Mouse (Mus musculus): ENCODE data around the gene Wdfy3. TPM values are rescaled to one million over a fixed set of nuclear protein-coding genes. Genes with fewer than 3 reads are reported as not detected.

The Wdfy3 gene
- polyA plus RNA-seq, 1 experiment from 2014 or later, result 15.3 TPM

- Histone ChIP-seq H3K4me3 (ENCODE audit: low read depth, low read length) (no peak overlapping the region), H3K4me2 (ENCODE audit: low read length) (no peak overlapping the region), H3K9me3 (replicated peaks; ENCODE audit: control insufficient read depth, low read length) (no peaks in the 10 kb centered on the region), H3K27ac (ENCODE audit: low read depth, low read length) (no peak overlapping the region), H3K9ac (ENCODE audit: low read length) (no peak overlapping the region), H3K4me1 (ENCODE audit: control insufficient read depth, insufficient read depth, low read length) (no peaks in the 10 kb centered on the region), H3K27me3 (replicated peaks; ENCODE audit: control insufficient read depth, insufficient read depth, low read length) (no peaks in the 10 kb centered on the region), H3K36me3 (ENCODE audit: control insufficient read depth, insufficient read depth, low read length) (peaks cover 37% of the 10 kb centered on the region)
- 90% methylated on average over 16 of the region's 16 CpGs for WGBS
- no peak for ATAC-seq
- no peak for DNase-seq (ENCODE audit: low spot score)
Observed at GRCm38 (mm10) chr5:101954393-101955340, 115.1 kb downstream of the Wdfy3 start.

GRCm38 (mm10) chr5:101951918-101952317 is 117.8 kb downstream of the Wdfy3 start:
- Histone ChIP-seq H3K4me1 (ENCODE audit: control insufficient read depth, insufficient read depth, low read length) (no peaks in the 10 kb centered on the region), H3K36me3 (ENCODE audit: control insufficient read depth, insufficient read depth, low read length) (peaks cover 47% of the 10 kb centered on the region), H3K27me3 (replicated peaks; ENCODE audit: control insufficient read depth, insufficient read depth, low read length) (no peaks in the 10 kb centered on the region), H3K9ac (ENCODE audit: low read length) (no peak overlapping the region), H3K9me3 (replicated peaks; ENCODE audit: control insufficient read depth, low read length) (no peaks in the 10 kb centered on the region), H3K4me3 (ENCODE audit: low read depth, low read length) (no peak overlapping the region), H3K4me2 (ENCODE audit: low read length) (no peak overlapping the region), H3K27ac (ENCODE audit: low read depth, low read length) (no peak overlapping the region)
- 82% methylated on average over 1 of the region's 1 CpGs for WGBS
- ATAC-seq (no peak), DNase-seq (ENCODE audit: low spot score) (no peak)

GRCm38 (mm10) chr5:101949323-101949722 is 120.4 kb downstream of the Wdfy3 start:
- H3K36me3 ChIP-seq (ENCODE audit: control insufficient read depth, insufficient read depth, low read length), result peaks cover 50% of the 10 kb centered on the region

DNA sequence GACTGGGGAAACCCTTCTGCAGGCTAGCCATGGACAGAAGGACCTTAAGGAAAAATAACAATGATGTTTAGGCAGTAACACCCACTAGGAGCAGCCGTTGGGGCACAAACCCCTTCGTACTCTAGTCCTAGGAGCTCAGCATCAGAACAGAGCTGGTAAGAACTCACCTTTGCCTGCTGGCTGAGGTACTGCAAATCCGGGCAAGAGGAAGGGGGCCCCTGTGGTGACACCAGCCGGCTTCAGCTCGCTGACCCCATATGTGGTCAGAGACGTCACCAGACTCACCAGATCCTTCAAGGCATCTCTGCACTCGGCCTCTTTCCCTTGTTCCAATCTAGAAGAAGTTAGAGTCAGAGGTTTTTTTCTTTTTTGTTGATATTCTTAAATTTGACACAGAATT is 121.1 kb downstream of the Wdfy3 start:
- Histone ChIP-seq H3K36me3 (ENCODE audit: control insufficient read depth, insufficient read depth, low read length) (peaks cover 56% of the 10 kb centered on the region), H3K27ac (ENCODE audit: low read depth, low read length) (no peak overlapping the region), H3K27me3 (replicated peaks; ENCODE audit: control insufficient read depth, insufficient read depth, low read length) (no peaks in the 10 kb centered on the region), H3K4me1 (ENCODE audit: control insufficient read depth, insufficient read depth, low read length) (no peaks in the 10 kb centered on the region), H3K9ac (ENCODE audit: low read length) (no peak overlapping the region), H3K4me3 (ENCODE audit: low read depth, low read length) (no peak overlapping the region), H3K4me2 (ENCODE audit: low read length) (no peak overlapping the region), H3K9me3 (replicated peaks; ENCODE audit: control insufficient read depth, low read length) (no peaks in the 10 kb centered on the region)
- DNase-seq (ENCODE audit: low spot score) (no peak), ATAC-seq (no peak)
- 98% methylated on average over 7 of the region's 7 CpGs for whole genome bisulfite sequencing

More at GRCm38 (mm10) chr5:101949323-101949722, 120.4 kb downstream of the Wdfy3 start:
- DNase-seq (ENCODE audit: low spot score), result no peak
- no peak for ATAC-seq
- Histone ChIP-seq H3K9ac (ENCODE audit: low read length) (no peak overlapping the region), H3K4me2 (ENCODE audit: low read length) (no peak overlapping the region), H3K27ac (ENCODE audit: low read depth, low read length) (no peak overlapping the region), H3K4me1 (ENCODE audit: control insufficient read depth, insufficient read depth, low read length) (no peaks in the 10 kb centered on the region), H3K4me3 (ENCODE audit: low read depth, low read length) (no peak overlapping the region), H3K27me3 (replicated peaks; ENCODE audit: control insufficient read depth, insufficient read depth, low read length) (no peaks in the 10 kb centered on the region), H3K9me3 (replicated peaks; ENCODE audit: control insufficient read depth, low read length) (no peaks in the 10 kb centered on the region)
- WGBS, result 91% methylated on average over 8 of the region's 8 CpGs

GRCm38 (mm10) chr5:101945731-101946130 is 124.0 kb downstream of the Wdfy3 start:
- DNase-seq (ENCODE audit: low spot score) (no peak), ATAC-seq (no peak)
- no peak overlapping the region for H3K27ac ChIP-seq (ENCODE audit: low read depth, low read length)
- no peak overlapping the region for H3K4me3 ChIP-seq (ENCODE audit: low read depth, low read length)
- no peaks in the 10 kb centered on the region for H3K27me3 ChIP-seq (replicated peaks; ENCODE audit: control insufficient read depth, insufficient read depth, low read length)
- H3K9ac ChIP-seq (ENCODE audit: low read length), result no peak overlapping the region
- peaks cover 78% of the 10 kb centered on the region for H3K36me3 ChIP-seq (ENCODE audit: control insufficient read depth, insufficient read depth, low read length)
- H3K9me3 ChIP-seq (replicated peaks; ENCODE audit: control insufficient read depth, low read length), result no peaks in the 10 kb centered on the region
- H3K4me2 ChIP-seq (ENCODE audit: low read length), result no peak overlapping the region
- H3K4me1 ChIP-seq (ENCODE audit: control insufficient read depth, insufficient read depth, low read length), result no peaks in the 10 kb centered on the region
- 93% methylated on average over 5 of the region's 5 CpGs for WGBS

DNA sequence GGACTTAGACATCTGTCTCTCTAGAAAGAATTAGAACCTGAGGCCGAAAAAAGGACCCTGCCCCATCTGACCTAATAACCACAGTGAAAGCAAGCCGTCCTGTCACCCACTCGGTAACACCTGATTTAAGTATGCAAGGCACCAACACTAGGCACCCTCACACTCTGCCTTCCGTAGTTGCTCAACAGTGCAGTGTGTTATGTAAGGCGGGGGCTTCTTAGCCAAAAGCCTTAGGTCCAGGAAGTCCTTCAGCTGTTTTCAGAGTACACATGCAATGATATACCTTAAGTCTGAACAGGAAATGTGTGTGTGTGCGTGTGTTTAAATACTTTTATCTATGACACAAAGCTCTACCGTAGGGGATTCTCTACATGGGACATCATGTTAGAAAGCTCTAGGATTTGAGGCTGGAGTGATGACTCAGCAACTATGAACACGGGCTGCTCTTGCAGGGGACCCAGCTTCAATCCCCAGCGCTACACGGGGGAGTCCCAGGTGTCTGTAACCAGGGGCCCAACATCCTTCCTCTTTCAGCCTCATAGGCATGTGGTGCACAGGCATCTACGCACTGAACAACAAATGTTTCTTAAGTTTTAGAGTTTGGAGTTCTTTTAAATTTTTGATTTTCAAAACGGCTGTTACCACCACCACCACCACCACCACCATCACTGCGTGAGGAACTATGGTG is 131.7 kb downstream of the Wdfy3 start:
- H3K4me1 ChIP-seq (ENCODE audit: control insufficient read depth, insufficient read depth, low read length), result 0 out of 2 replicates have a peak, but pooled peaks cover 2% of the 10 kb centered on the region
- DNase-seq (ENCODE audit: low spot score) (no peak), ATAC-seq (no peak)
- H3K27me3 ChIP-seq (replicated peaks; ENCODE audit: control insufficient read depth, insufficient read depth, low read length), result no peaks in the 10 kb centered on the region
- 95% methylated on average over 13 of the region's 13 CpGs for WGBS
- no peak overlapping the region for H3K4me2 ChIP-seq (ENCODE audit: low read length)
- H3K27ac ChIP-seq (ENCODE audit: low read depth, low read length), result no peak overlapping the region
- H3K9me3 ChIP-seq (replicated peaks; ENCODE audit: control insufficient read depth, low read length), result no peaks in the 10 kb centered on the region
- no peak overlapping the region for H3K9ac ChIP-seq (ENCODE audit: low read length)
- H3K36me3 ChIP-seq (ENCODE audit: control insufficient read depth, insufficient read depth, low read length), result peaks cover 73% of the 10 kb centered on the region
- no peak overlapping the region for H3K4me3 ChIP-seq (ENCODE audit: low read depth, low read length)

GRCm38 (mm10) chr5:101937362-101937761 is 132.4 kb downstream of the Wdfy3 start:
- Histone ChIP-seq H3K9me3 (replicated peaks; ENCODE audit: control insufficient read depth, low read length) (no peaks in the 10 kb centered on the region), H3K4me2 (ENCODE audit: low read length) (no peak overlapping the region), H3K4me1 (ENCODE audit: control insufficient read depth, insufficient read depth, low read length) (0 out of 2 replicates have a peak, but pooled peaks cover 2% of the 10 kb centered on the region), H3K4me3 (ENCODE audit: low read depth, low read length) (no peak overlapping the region), H3K36me3 (ENCODE audit: control insufficient read depth, insufficient read depth, low read length) (peaks cover 66% of the 10 kb centered on the region), H3K9ac (ENCODE audit: low read length) (no peak overlapping the region), H3K27me3 (replicated peaks; ENCODE audit: control insufficient read depth, insufficient read depth, low read length) (no peaks in the 10 kb centered on the region), H3K27ac (ENCODE audit: low read depth, low read length) (no peak overlapping the region)
- DNase-seq (ENCODE audit: low spot score), result no peak
- ATAC-seq, result no peak
- 90% methylated on average over 21 of the region's 21 CpGs for WGBS

GRCm38 (mm10) chr5:101935893-101936292 is 133.8 kb downstream of the Wdfy3 start:
- Histone ChIP-seq H3K4me2 (ENCODE audit: low read length) (no peak overlapping the region), H3K9ac (ENCODE audit: low read length) (no peak overlapping the region), H3K36me3 (ENCODE audit: control insufficient read depth, insufficient read depth, low read length) (peaks cover 53% of the 10 kb centered on the region), H3K27me3 (replicated peaks; ENCODE audit: control insufficient read depth, insufficient read depth, low read length) (no peaks in the 10 kb centered on the region), H3K4me3 (ENCODE audit: low read depth, low read length) (no peak overlapping the region), H3K9me3 (replicated peaks; ENCODE audit: control insufficient read depth, low read length) (no peaks in the 10 kb centered on the region), H3K4me1 (ENCODE audit: control insufficient read depth, insufficient read depth, low read length) (0 out of 2 replicates have a peak, but pooled peaks cover 2% of the 10 kb centered on the region), H3K27ac (ENCODE audit: low read depth, low read length) (no peak overlapping the region)
- ATAC-seq, result 0 out of 2 replicates have a peak, but pooled peaks have one; percentile 32
- 87% methylated on average over 16 of the region's 16 CpGs for WGBS
- DNase-seq (ENCODE audit: low spot score), result no peak
